Mouse (Mus musculus): ENCODE results near the gene Tigd2.

The Tigd2 gene

GRCm38 (mm10) chr6:59255909-59256308, 47.2 kb downstream of the Tigd2 start:
- CTCF ChIA-PET = no interaction called here
